Mouse (Mus musculus) ES-E14 (cell line): ENCODE measurements around the gene Pheta1. TPM values are rescaled to one million over a fixed set of nuclear protein-coding genes. Genes with fewer than 3 reads are reported as not detected.
A peak's percentile ranks its signal among the peaks of the same experiment; 100 is the strongest.

Source experiments
- DNase-seq: peaks from one replicate; pipeline ENCODE4 v3.0.0-alpha.2; 2013; ENCODE audit warnings: low read depth, low spot score
- H3K27ac ChIP-seq: 2 replicates; pipeline ENCODE4 v1.5.1; 2012; ENCODE audit warnings: low read depth, mild to moderate bottlenecking, low read length, moderate library complexity, mixed read lengths; ENCODE audit not compliant: poor library complexity, insufficient read depth, severe bottlenecking
- H3K36me3 ChIP-seq: 2 replicates; pipeline ENCODE4 v1.6.1; 2012; ENCODE audit warnings: mild to moderate bottlenecking, low read length, moderate library complexity, mixed read lengths; ENCODE audit not compliant: control insufficient read depth, poor library complexity, insufficient read depth, severe bottlenecking
- H3K4me1 ChIP-seq, 2 experiments: fragments of 150-350 bp in 1 of 2; sonication (generic) in 1 of 2; 2 replicates each; pipeline ENCODE4 v1.6.1; 2012; ENCODE audit warnings: low read length in 2 of 2, mild to moderate bottlenecking in 1 of 2, mixed read lengths in 1 of 2; ENCODE audit not compliant: control insufficient read depth in 2 of 2, insufficient read depth in 2 of 2, poor library complexity in 1 of 2
- H3K4me3 ChIP-seq, 2 experiments: fragments of 150-350 bp in 1 of 2; sonication (generic) in 1 of 2; 2 replicates each; pipeline ENCODE4 v1.5.1; 2012; ENCODE audit warnings: low read length in 2 of 2, low read depth in 1 of 2, mild to moderate bottlenecking in 1 of 2, mixed read lengths in 1 of 2; ENCODE audit not compliant: insufficient read depth in 1 of 2, poor library complexity in 1 of 2, severe bottlenecking in 1 of 2
- H3K9ac ChIP-seq: 2 replicates; pipeline ENCODE4 v1.6.1; 2012; ENCODE audit warnings: low read depth, mild to moderate bottlenecking, low read length, mixed read lengths; ENCODE audit not compliant: poor library complexity, insufficient read depth, severe bottlenecking
- H3K9me3 ChIP-seq: fragments of 150-350 bp; sonication (generic); 2 replicates; pipeline ENCODE4 v1.6.1; 2012; ENCODE audit warnings: low read depth, mild to moderate bottlenecking, low read length; ENCODE audit not compliant: control insufficient read depth, insufficient read depth
- CHD2 ChIP-seq: IDR thresholded peaks from 2 replicates; pipeline ENCODE4 v1.6.1; 2014; ENCODE audit warnings: mild to moderate bottlenecking, low read depth, low read length, inconsistent platforms
- HCFC1 ChIP-seq: IDR thresholded peaks from 2 replicates; pipeline ENCODE4 v1.6.1; 2012; ENCODE audit warnings: low read length, inconsistent platforms, borderline replicate concordance; ENCODE audit not compliant: insufficient read depth
- MAFK ChIP-seq: IDR thresholded peaks from 2 replicates; pipeline ENCODE4 v1.6.1; 2014; ENCODE audit warnings: mild to moderate bottlenecking, low read depth, low read length, inconsistent platforms; ENCODE audit not compliant: insufficient read depth
- ZC3H11A ChIP-seq: IDR thresholded peaks from 2 replicates; pipeline ENCODE4 v1.6.1; 2012; ENCODE audit warnings: low read depth, mild to moderate bottlenecking, inconsistent platforms, low read length, borderline replicate concordance
- ZNF384 ChIP-seq: IDR thresholded peaks from 2 replicates; pipeline ENCODE4 v1.6.1; 2012; ENCODE audit warnings: low read depth, low read length, inconsistent platforms
- in situ Hi-C, 2 experiments: fragments of 600-800 bp; cut with MboI; formaldehyde crosslinking; loops; one replicate each; pipeline ENCODE4 v1.15.1; 2025; ENCODE audit warnings: low sequenced_read_pairs in 2 of 2, inconsistent platforms in 1 of 2; ENCODE audit not compliant: unreplicated experiment in 2 of 2
- total RNA-seq: library from RNA; depleted of rRNA; stranded (reverse); fragments of 300-350 nt; gene quantifications from 2 replicates; pipeline ENCODE4 v1.2.3, GENCODE M21; 2012; rRNA removed

The Pheta1 gene
- total RNA-seq, result 13.4 and 13.6 TPM in 2 replicates

- Histone ChIP-seq H3K9ac (peak within 1 kb of the TSS; percentile 72), H3K4me1 (peaks cover 2 to 13% of the 10 kb centered on the region in 2 experiments; a peak in 3 of 4 replicates), H3K36me3 (peaks cover 3% of the 10 kb centered on the region; the same call in 1 of the 2 replicates), H3K9me3 (no peaks in the 10 kb centered on the region), H3K27ac (peak within 1 kb of the TSS; percentile 37; the same call in 1 of the 2 replicates), H3K4me3 (peak within 1 kb of the TSS; percentile 83 to 87)
- in situ Hi-C loops, result no loop called here
- DNase-seq, result peak; percentile 87
- TF ChIP-seq ZNF384 (no peak), CHD2 (no peak), HCFC1 (no peak; the same call in 1 of the 2 replicates), MAFK (no peak), ZC3H11A (no peak)
These were observed at the start of gene Pheta1 for GRCm38 (mm10) chr5:121848743-121849142. Pheta1 (plus strand) TSS chr5:121848984.

- no peak overlapping the region for H3K27ac ChIP-seq
- H3K36me3 ChIP-seq, result peaks cover 42% of the 10 kb centered on the region
- no peaks in the 10 kb centered on the region for H3K9me3 ChIP-seq
- H3K4me3 ChIP-seq, result no peak overlapping the region
- in situ Hi-C loops, result no loop called here
- TF ChIP-seq ZC3H11A, result no peak
- TF ChIP-seq ZNF384, result no peak
- no peak for TF ChIP-seq HCFC1
- no peak for TF ChIP-seq CHD2
- TF ChIP-seq MAFK, result no peak
- no peak overlapping the region for H3K9ac ChIP-seq
- DNase-seq, result no peak
- H3K4me1 ChIP-seq, result peaks cover 0 to 6% of the 10 kb centered on the region in 2 experiments; a peak in 1 of 4 replicates
These were observed 41.6 kb upstream of the Pheta1 start for GRCm38 (mm10) chr5:121807186-121807585.

GRCm38 (mm10) chr5:121808202-121808601, 40.6 kb upstream of the Pheta1 start:
- Histone ChIP-seq H3K27ac (no peak overlapping the region), H3K9ac (no peak overlapping the region), H3K4me3 (no peak overlapping the region), H3K9me3 (no peaks in the 10 kb centered on the region), H3K36me3 (peaks cover 45% of the 10 kb centered on the region), H3K4me1 (peaks cover 0 to 10% of the 10 kb centered on the region in 2 experiments; a peak in 2 of 4 replicates)
- in situ Hi-C loops, result no loop called here
- no peak for DNase-seq
- TF ChIP-seq ZNF384, result no peak
- TF ChIP-seq MAFK, result no peak
- no peak for TF ChIP-seq HCFC1
- TF ChIP-seq ZC3H11A, result no peak

- no peaks in the 10 kb centered on the region for H3K9me3 ChIP-seq
- no peak for DNase-seq
- peaks cover 47% of the 10 kb centered on the region for H3K36me3 ChIP-seq
These were observed 39.0 kb upstream of the Pheta1 start for GRCm38 (mm10) chr5:121809667-121810224.

More at GRCm38 (mm10) chr5:121809667-121810224, 39.0 kb upstream of the Pheta1 start:
- Histone ChIP-seq H3K4me3 (no peak overlapping the region), H3K27ac (no peak overlapping the region), H3K4me1 (peaks cover 0 to 16% of the 10 kb centered on the region in 2 experiments; a peak in 2 of 4 replicates), H3K9ac (no peak overlapping the region)
- TF ChIP-seq MAFK (no peak), ZC3H11A (no peak), ZNF384 (no peak), HCFC1 (no peak), CHD2 (no peak)
- in situ Hi-C loops, result no loop called here
